13 mouse cellular contexts compared by ENCODE assay signal in genomic region chr5:15603585-15603984, GRCm38 (mm10). TPM values are rescaled to one million over a fixed set of nuclear protein-coding genes. Genes with fewer than 3 reads are reported as not detected.
"Had no signal": no experiment of that assay in that cellular context is flagged by ENCODE, and none has a peak within 500 bp of the region (broad histone marks: within the 10 kb centered on the region; RNA-seq: fewer than 3 reads in every experiment).

No protein-coding gene starts in this region.

RNA-seq across cellular contexts. Expression of gene Speer4d, which starts 15.3 kb away (rescaled TPM):
- polyA plus RNA-seq: liver, embryonic 16.5 days; lung, embryonic 14.5 days; lung, embryonic 16.5 days; midbrain, embryonic 10.5 days; midbrain, embryonic 12.5 days; midbrain, embryonic 15.5 days; midbrain, postnatal 0 days; neural tube, embryonic 12.5 days; neural tube, embryonic 14.5 days; small intestine, adult 2 months; stomach, embryonic 14.5 days; stomach, embryonic 16.5 days; thymus, postnatal 0 days had no signal

RNA-seq across cellular contexts. Expression of gene Gm21083, which starts 26.5 kb away (rescaled TPM):
- polyA plus RNA-seq: liver, embryonic 16.5 days; lung, embryonic 14.5 days; lung, embryonic 16.5 days; midbrain, embryonic 10.5 days; midbrain, embryonic 12.5 days; midbrain, embryonic 15.5 days; midbrain, postnatal 0 days; neural tube, embryonic 12.5 days; neural tube, embryonic 14.5 days; small intestine, adult 2 months; stomach, embryonic 14.5 days; stomach, embryonic 16.5 days had no signal

RNA-seq across cellular contexts. Expression of gene 4930572O03Rik, which starts 53.3 kb away (rescaled TPM):
- polyA plus RNA-seq: liver, embryonic 16.5 days; lung, embryonic 14.5 days; lung, embryonic 16.5 days; midbrain, embryonic 10.5 days; midbrain, embryonic 12.5 days; midbrain, embryonic 15.5 days; midbrain, postnatal 0 days; neural tube, embryonic 12.5 days; neural tube, embryonic 14.5 days; small intestine, adult 2 months; stomach, embryonic 14.5 days; stomach, embryonic 16.5 days; thymus, postnatal 0 days had no signal
